In the genomic region with DNA sequence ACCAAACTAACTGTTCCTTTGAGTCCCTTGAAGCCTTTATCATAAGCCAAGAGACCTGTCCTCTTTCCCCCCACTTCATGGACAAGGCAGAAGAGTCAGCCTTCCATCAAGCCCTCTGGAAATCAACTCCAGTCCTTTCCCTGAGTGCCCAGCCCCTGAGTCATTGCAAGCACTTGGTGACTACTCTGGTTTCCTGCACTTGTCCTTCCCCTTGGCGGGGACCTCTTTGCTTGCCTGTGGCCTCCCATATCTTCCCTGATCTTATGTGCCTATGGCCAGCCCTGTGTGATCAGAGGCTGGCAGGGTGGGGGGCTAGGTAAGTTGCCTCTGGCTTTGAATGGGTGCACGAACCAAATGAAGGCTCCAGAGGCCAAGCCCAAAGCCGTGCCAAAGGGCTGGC, we compare ENCODE assay signal across 25 mouse cellular contexts. TPM values are rescaled to one million over a fixed set of nuclear protein-coding genes. Genes with fewer than 3 reads are reported as not detected.
DNase-seq lines count a peak whose midpoint lies in the region; ATAC-seq and TF ChIP-seq lines count a peak whose summit lies in the region.
"Had no signal": no experiment of that assay in that cellular context is flagged by ENCODE, and none has a peak within 500 bp of the region (broad histone marks: within the 10 kb centered on the region; RNA-seq: fewer than 3 reads in every experiment).

No protein-coding gene starts in this region.

- H3K4me1 ChIP-seq in heart, embryonic 15.5 days (replicated peaks) = peaks cover 77% of the 10 kb centered on the region
- H3K4me1 ChIP-seq in liver, postnatal 0 days (ENCODE audit: insufficient read depth) = peaks cover 38% of the 10 kb centered on the region
- H3K4me1 ChIP-seq in liver, embryonic 11.5 days (replicated peaks; ENCODE audit: control insufficient read depth, insufficient read depth, low read length) = peaks cover 53% of the 10 kb centered on the region

- H3K9ac ChIP-seq in heart, embryonic 15.5 days = no peak overlapping the region
- H3K9ac ChIP-seq in liver, postnatal 0 days (replicated peaks) = no peak overlapping the region
- no peak overlapping the region for H3K9ac ChIP-seq in liver, embryonic 11.5 days (ENCODE audit: low read depth, low read length)
- H3K9ac ChIP-seq: hindbrain, embryonic 12.5 days; midbrain, embryonic 13.5 days had no signal

- no peak for TF ChIP-seq EP300 in liver, postnatal 0 days (IDR thresholded peaks at IDR 0.05; ENCODE audit: low read depth)

- TF ChIP-seq CTCF in liver, postnatal 0 days (IDR thresholded peaks at IDR 0.05; ENCODE audit: low read depth) = no peak

- H3K4me3 ChIP-seq in heart, embryonic 15.5 days = no peak overlapping the region
- H3K4me3 ChIP-seq in liver, postnatal 0 days (ENCODE audit: low read depth, low read length) = no peak overlapping the region
- H3K4me3 ChIP-seq in liver, embryonic 11.5 days (ENCODE audit: low read depth, low read length) = no peak overlapping the region
- H3K4me3 ChIP-seq: embryonic facial prominence, embryonic 10.5 days; forebrain, embryonic 10.5 days; hindbrain, embryonic 12.5 days; midbrain, embryonic 13.5 days had no signal

- peaks cover 5% of the 10 kb centered on the region; the same call in 1 of the 2 replicates for H3K27me3 ChIP-seq in heart, embryonic 15.5 days
- no peaks in the 10 kb centered on the region for H3K27me3 ChIP-seq in liver, postnatal 0 days (ENCODE audit: insufficient read depth, low read length)
- peaks cover 15% of the 10 kb centered on the region for H3K27me3 ChIP-seq in liver, embryonic 11.5 days (replicated peaks; ENCODE audit: control insufficient read depth, insufficient read depth, low read length)
- H3K27me3 ChIP-seq: CH12.LX had no signal

- no peak overlapping the region for H3K27ac ChIP-seq in heart, embryonic 15.5 days
- no peak overlapping the region for H3K27ac ChIP-seq in liver, postnatal 0 days (ENCODE audit: low read depth)
- H3K27ac ChIP-seq in liver, embryonic 11.5 days (ENCODE audit: low read depth, low read length) = no peak overlapping the region
- H3K27ac ChIP-seq: embryonic facial prominence, embryonic 10.5 days; forebrain, embryonic 10.5 days; hindbrain, embryonic 12.5 days; midbrain, embryonic 13.5 days; stomach, postnatal 0 days had no signal

- peak; percentile 55 for DNase-seq in adrenal gland, postnatal 14 days
- no peak for DNase-seq in adrenal gland, postnatal 25 days
- DNase-seq in heart, postnatal 4 days = no peak
- DNase-seq in liver, postnatal 0 days = no peak
- no peak for DNase-seq in liver, embryonic 11.5 days (ENCODE audit: low spot score)
- DNase-seq in NIH3T3 (ENCODE audit: low read depth) = peak; percentile 51
- DNase-seq: B cell, adult 2 months; cerebellum, adult 11 months; cerebellum, adult 9-11 months; kidney, postnatal 4 days; left cerebral cortex, postnatal 4 days; thymus, adult 2 months; thymus, postnatal 4 days had no signal

- H3K9me3 ChIP-seq in heart, embryonic 15.5 days (replicated peaks) = no peaks in the 10 kb centered on the region
- no peaks in the 10 kb centered on the region for H3K9me3 ChIP-seq in liver, postnatal 0 days (ENCODE audit: low read length)
- no peaks in the 10 kb centered on the region for H3K9me3 ChIP-seq in liver, embryonic 11.5 days (ENCODE audit: control insufficient read depth, low read length)
- H3K9me3 ChIP-seq: embryonic facial prominence, embryonic 10.5 days; forebrain, embryonic 10.5 days; G1E; heart, embryonic 12.5 days; hindbrain, embryonic 12.5 days; midbrain, embryonic 13.5 days had no signal

- ATAC-seq in heart, embryonic 15.5 days (replicated peaks; ENCODE audit: insufficient number of reproducible peaks, insufficient read depth, low FRiP score, low read depth) = no peak
- ATAC-seq in liver, postnatal 0 days = no peak
- no peak for ATAC-seq in liver, embryonic 11.5 days (replicated peaks; ENCODE audit: low FRiP score)
- no peak for ATAC-seq in erythroid progenitor cell, adult 5-6 weeks (replicated peaks; ENCODE audit: low FRiP score, poor library complexity, severe bottlenecking)
- ATAC-seq: forebrain, embryonic 16.5 days; intestine, postnatal 0 days; midbrain, embryonic 13.5 days had no signal

- H3K4me2 ChIP-seq in heart, embryonic 15.5 days = peak overlapping the region; percentile 90; the same call in 1 of the 2 replicates
- H3K4me2 ChIP-seq in liver, postnatal 0 days (ENCODE audit: low read depth, low read length) = 0 out of 2 replicates have a peak overlapping the region, but pooled peaks have one; percentile 89
- H3K4me2 ChIP-seq in liver, embryonic 11.5 days = no peak overlapping the region
- H3K4me2 ChIP-seq: midbrain, embryonic 13.5 days had no signal

- 72% methylated on average over 3 of the region's 3 CpGs for WGBS in heart, embryonic 15.5 days
- WGBS in liver, postnatal 0 days (ENCODE audit: insufficient replicate concordance) = 65% methylated on average over 3 of the region's 3 CpGs
- 51% methylated on average over 3 of the region's 3 CpGs for WGBS in liver, embryonic 11.5 days

- H3K36me3 ChIP-seq in heart, embryonic 15.5 days = no peaks in the 10 kb centered on the region
- H3K36me3 ChIP-seq in liver, postnatal 0 days (replicated peaks; ENCODE audit: insufficient read depth, low read length) = no peaks in the 10 kb centered on the region
- H3K36me3 ChIP-seq in liver, embryonic 11.5 days (ENCODE audit: control insufficient read depth, insufficient read depth, low read length) = no peaks in the 10 kb centered on the region
- H3K36me3 ChIP-seq: embryonic facial prominence, embryonic 10.5 days; forebrain, embryonic 10.5 days; G1E; heart, embryonic 12.5 days; hindbrain, embryonic 12.5 days; midbrain, embryonic 13.5 days had no signal

RNA-seq across cellular contexts. Expression of gene Adssl1, which starts 2.1 kb away (rescaled TPM):
- 34.1 and 37.6 TPM in 2 replicates for total RNA-seq in adrenal gland, postnatal 14 days (2021)
- total RNA-seq in adrenal gland, postnatal 25 days (2021) = 17.8 and 21.0 TPM in 2 replicates
- polyA plus RNA-seq in heart, embryonic 15.5 days (2015; fragmentation: Nextera tagmentation; extraction: Ambion mirVana) = 85.8 and 93.7 TPM in 2 replicates
- total RNA-seq in heart, postnatal 4 days (2021) = 100 to 1,000 TPM; 135 to 137 TPM
- 22.8 and 24.4 TPM in 2 replicates for polyA plus RNA-seq in liver, postnatal 0 days (2015; fragmentation: Nextera tagmentation; extraction: Ambion mirVana)
- 5.6 and 7.4 TPM in 2 replicates for polyA plus RNA-seq in liver, embryonic 11.5 days (2014; fragmentation: Nextera tagmentation; extraction: Ambion mirVana)
- 16.8 and 26.3 TPM in 2 replicates for total RNA-seq in erythroid progenitor cell, adult 5-6 weeks (2015; ENCODE audit: low replicate concordance)
- 2.0 and 14.9 TPM in 2 replicates for total RNA-seq in erythroid progenitor cell, adult 5-6 weeks (2017; ENCODE audit: low replicate concordance)
- total RNA-seq: G1E had no signal

RNA-seq across cellular contexts. Expression of gene Siva1, which starts 22.6 kb away (rescaled TPM):
- 48.4 and 54.1 TPM in 2 replicates for total RNA-seq in adrenal gland, postnatal 14 days (2021)
- total RNA-seq in adrenal gland, postnatal 25 days (2021) = 34.8 and 46.0 TPM in 2 replicates
- 95.4 and 142 TPM in 2 replicates for polyA plus RNA-seq in heart, embryonic 15.5 days (2015; fragmentation: Nextera tagmentation; extraction: Ambion mirVana)
- total RNA-seq in heart, postnatal 4 days (2021) = 10 to 100 TPM; 39.9 to 43.2 TPM
- polyA plus RNA-seq in liver, postnatal 0 days (2015; fragmentation: Nextera tagmentation; extraction: Ambion mirVana) = 55.6 and 62.2 TPM in 2 replicates
- 216 and 222 TPM in 2 replicates for polyA plus RNA-seq in liver, embryonic 11.5 days (2014; fragmentation: Nextera tagmentation; extraction: Ambion mirVana)
- 62.0 and 125 TPM in 2 replicates for total RNA-seq in erythroid progenitor cell, adult 5-6 weeks (2015; ENCODE audit: low replicate concordance)
- total RNA-seq in erythroid progenitor cell, adult 5-6 weeks (2017; ENCODE audit: low replicate concordance) = 136 and 176 TPM in 2 replicates

RNA-seq across cellular contexts. Expression of gene Inf2, which starts 33.3 kb away (rescaled TPM):
- total RNA-seq in adrenal gland, postnatal 14 days (2021) = 25.3 and 33.2 TPM in 2 replicates
- 32.6 and 34.1 TPM in 2 replicates for total RNA-seq in adrenal gland, postnatal 25 days (2021)
- polyA plus RNA-seq in heart, embryonic 15.5 days (2015; fragmentation: Nextera tagmentation; extraction: Ambion mirVana) = 3.1 and 3.4 TPM in 2 replicates
- total RNA-seq in heart, postnatal 4 days (2021) = 10 to 100 TPM; 18.6 to 19.7 TPM
- polyA plus RNA-seq in liver, postnatal 0 days (2015; fragmentation: Nextera tagmentation; extraction: Ambion mirVana) = 1.8 and 1.9 TPM in 2 replicates
- 4.6 and 6.5 TPM in 2 replicates for polyA plus RNA-seq in liver, embryonic 11.5 days (2014; fragmentation: Nextera tagmentation; extraction: Ambion mirVana)
- total RNA-seq in erythroid progenitor cell, adult 5-6 weeks (2015; ENCODE audit: low replicate concordance) = 2.1 and 2.2 TPM in 2 replicates
- total RNA-seq in erythroid progenitor cell, adult 5-6 weeks (2017; ENCODE audit: low replicate concordance) = 1.0 and 1.5 TPM in 2 replicates

RNA-seq across cellular contexts. Expression of gene Akt1, which starts 52.8 kb away (rescaled TPM):
- 245 and 247 TPM in 2 replicates for total RNA-seq in adrenal gland, postnatal 14 days (2021)
- total RNA-seq in adrenal gland, postnatal 25 days (2021) = 395 and 413 TPM in 2 replicates
- polyA plus RNA-seq in heart, embryonic 15.5 days (2015; fragmentation: Nextera tagmentation; extraction: Ambion mirVana) = 139 and 169 TPM in 2 replicates
- total RNA-seq in heart, postnatal 4 days (2021) = 100 to 1,000 TPM; 352 to 392 TPM
- 26.7 and 29.3 TPM in 2 replicates for polyA plus RNA-seq in liver, postnatal 0 days (2015; fragmentation: Nextera tagmentation; extraction: Ambion mirVana)
- 54.9 and 62.9 TPM in 2 replicates for polyA plus RNA-seq in liver, embryonic 11.5 days (2014; fragmentation: Nextera tagmentation; extraction: Ambion mirVana)
- total RNA-seq in erythroid progenitor cell, adult 5-6 weeks (2015; ENCODE audit: low replicate concordance) = 22.6 and 24.1 TPM in 2 replicates
- 24.5 and 40.9 TPM in 2 replicates for total RNA-seq in erythroid progenitor cell, adult 5-6 weeks (2017; ENCODE audit: low replicate concordance)

RNA-seq across cellular contexts. Expression of gene Zbtb42, which starts 56.7 kb away (rescaled TPM):
- 2.8 and 4.6 TPM in 2 replicates for total RNA-seq in adrenal gland, postnatal 14 days (2021)
- 7.9 and 12.8 TPM in 2 replicates for total RNA-seq in adrenal gland, postnatal 25 days (2021)
- polyA plus RNA-seq in heart, embryonic 15.5 days (2015; fragmentation: Nextera tagmentation; extraction: Ambion mirVana) = 4.8 and 7.6 TPM in 2 replicates
- 10 to 100 TPM in 1 of 2 experiments, 1 to 10 TPM in 1; 10.0 to 10.1 TPM for total RNA-seq in heart, postnatal 4 days (2021)
- 1.3 and 1.6 TPM in 2 replicates for polyA plus RNA-seq in liver, postnatal 0 days (2015; fragmentation: Nextera tagmentation; extraction: Ambion mirVana)
- 0.96 and 1.7 TPM in 2 replicates for polyA plus RNA-seq in liver, embryonic 11.5 days (2014; fragmentation: Nextera tagmentation; extraction: Ambion mirVana)
- 10.1 TPM in 1 of 2 replicates, not detected in the other for total RNA-seq in erythroid progenitor cell, adult 5-6 weeks (2015; ENCODE audit: low replicate concordance)
- 0.39 TPM in 1 of 2 replicates, not detected in the other for total RNA-seq in erythroid progenitor cell, adult 5-6 weeks (2017; ENCODE audit: low replicate concordance)

Comparison
In these comparisons a context has a peak if more than half of its experiments do, and no peak if none do; other contexts are left out.
1. DNase-seq: peak in adrenal gland, postnatal 14 days (single experiment) and NIH3T3 (single experiment); none in adrenal gland, postnatal 25 days (single experiment), heart, postnatal 4 days (single experiment), liver, postnatal 0 days (single experiment) and liver, embryonic 11.5 days (single experiment).